Mouse (Mus musculus) hindlimb bud, embryonic 11.5 days (tissue): ENCODE data around the gene Ssrp1.

Experiments
- DNase-seq: peaks from one replicate; pipeline ENCODE4 v3.0.0-alpha.2; 2012; ENCODE audit warnings: low read depth, low spot score; ENCODE audit errors: extremely low spot score

The Ssrp1 gene

DNA sequence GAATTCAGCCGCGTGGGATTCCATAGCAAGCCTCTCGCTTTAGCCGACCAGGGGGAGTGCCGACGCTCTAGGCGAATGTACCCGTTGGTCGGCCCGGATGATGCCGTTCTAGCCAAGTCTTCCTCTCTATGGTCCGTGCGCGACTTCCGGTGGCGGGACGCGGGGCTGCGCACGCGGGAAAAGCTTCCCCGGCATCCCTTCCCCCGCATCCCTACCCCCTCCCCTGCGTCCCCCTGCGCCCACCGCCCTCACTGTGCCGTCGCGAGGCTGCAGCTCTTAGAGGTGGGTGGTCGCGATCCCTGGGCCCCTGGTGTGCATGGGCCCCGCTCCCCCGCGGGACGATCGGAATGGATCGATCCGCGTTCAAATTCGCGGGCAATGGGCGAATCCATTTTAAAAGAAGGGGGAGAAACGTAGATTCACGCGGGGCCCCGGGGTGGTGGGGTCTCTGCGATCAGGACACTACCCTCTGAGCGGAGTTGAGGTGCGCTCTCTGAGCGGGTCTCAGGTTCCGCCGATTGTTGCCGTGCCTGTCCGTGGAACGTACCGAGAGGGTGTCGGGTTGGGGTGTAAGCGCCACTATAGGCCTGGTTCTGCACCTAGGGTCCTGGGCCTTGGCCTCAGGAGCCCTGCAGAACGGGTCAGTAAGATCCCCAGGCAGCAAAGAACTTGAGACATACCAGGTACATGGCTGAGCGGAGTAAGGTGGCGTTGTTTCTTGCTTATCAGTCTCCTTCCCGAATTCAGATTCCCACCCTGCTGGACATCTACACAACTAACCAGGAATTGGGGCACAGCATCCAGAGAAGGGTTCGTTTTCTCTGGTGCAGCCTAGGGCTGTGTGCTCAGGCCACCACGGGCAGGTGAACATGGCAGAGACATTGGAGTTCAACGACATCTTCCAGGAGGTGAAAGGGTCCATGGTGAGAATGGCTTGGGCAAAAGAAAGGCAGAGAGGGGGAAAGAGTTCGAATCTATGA lies at the start of gene Ssrp1, which contains the start of gene P2rx3:
Ssrp1 (plus strand) TSS at position 188 of the 980 bp plus-strand sequence.
P2rx3 (minus strand) TSS at position 416 of the 980 bp plus-strand sequence.
- no peak for DNase-seq

DNA sequence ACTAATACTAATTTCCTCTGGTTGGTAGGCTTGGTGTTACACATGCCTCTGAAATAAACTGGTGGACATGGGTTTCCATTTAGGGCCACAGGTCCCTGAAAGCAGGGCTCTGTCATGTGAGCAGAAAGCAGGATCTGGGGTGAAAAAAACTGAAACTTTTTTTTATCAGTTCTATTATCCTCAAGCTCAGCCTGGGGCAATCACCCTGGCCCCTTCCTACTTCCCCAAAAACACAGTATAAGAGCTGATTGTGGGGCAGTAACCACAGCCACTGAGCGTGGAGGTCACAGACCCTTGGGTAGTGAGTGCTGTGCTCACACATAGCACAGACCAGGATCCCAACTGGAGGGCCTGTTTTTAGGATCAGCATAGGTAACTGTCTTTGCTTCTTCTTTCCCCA lies 49.1 kb upstream of the Ssrp1 start, which contains the start of gene Prg3:
Prg3 (plus strand) TSS at position 286 of the 400 bp plus-strand sequence.
- no peak for DNase-seq

DNA sequence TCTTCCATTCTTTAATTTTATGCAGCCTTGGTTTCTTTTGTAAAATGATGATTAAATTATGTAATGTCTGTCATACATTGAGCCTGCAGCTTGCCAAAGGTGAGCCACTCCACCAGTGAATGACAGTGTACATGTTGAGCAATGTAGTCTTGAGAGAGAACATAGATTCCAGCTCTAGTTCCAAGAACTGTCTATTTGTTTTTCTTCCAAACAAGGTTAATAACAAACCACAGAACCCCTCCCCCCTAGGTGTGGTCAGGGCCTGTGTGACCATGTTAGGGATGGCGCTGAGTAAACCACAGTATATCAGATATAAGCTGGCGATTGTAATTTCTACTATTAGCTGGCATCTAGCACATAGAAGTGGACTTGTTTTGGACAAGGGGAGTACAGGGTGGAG lies 40.7 kb upstream of the Ssrp1 start:
- DNase-seq = no peak

DNA sequence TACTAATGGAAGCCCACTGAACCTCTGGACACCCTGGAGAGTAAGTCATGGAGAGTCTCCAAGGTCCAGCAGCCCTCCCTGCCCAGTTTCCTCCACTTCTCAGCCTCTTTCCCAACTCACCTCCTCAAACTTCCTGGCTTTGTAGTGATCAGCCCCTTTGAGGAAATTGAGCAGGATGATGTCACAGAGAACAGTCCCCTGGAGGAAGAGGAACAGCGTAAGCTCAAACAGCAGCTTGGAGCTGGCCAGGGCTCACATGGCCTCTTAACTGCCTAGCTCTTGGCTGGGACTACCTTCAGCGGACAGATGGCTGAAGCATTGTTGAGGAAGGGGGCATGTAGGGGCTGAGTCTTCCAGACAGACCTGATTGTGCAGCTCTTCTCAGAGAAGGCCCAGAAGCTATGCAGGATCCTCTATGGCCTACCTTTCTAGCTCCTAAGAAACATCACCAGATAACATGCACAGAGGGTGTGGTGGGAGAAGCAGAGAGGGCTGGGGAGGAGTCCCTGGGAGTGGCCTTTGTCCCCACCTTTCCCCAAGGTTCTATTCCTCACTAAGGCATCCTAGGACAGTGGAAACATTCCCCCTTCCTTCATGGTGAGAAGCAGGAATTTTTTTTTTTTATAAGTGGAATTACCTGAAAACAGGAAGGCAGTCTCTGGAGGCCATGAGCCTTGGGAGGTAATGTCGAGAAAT lies 37.4 kb upstream of the Ssrp1 start:
- DNase-seq = no peak

DNA sequence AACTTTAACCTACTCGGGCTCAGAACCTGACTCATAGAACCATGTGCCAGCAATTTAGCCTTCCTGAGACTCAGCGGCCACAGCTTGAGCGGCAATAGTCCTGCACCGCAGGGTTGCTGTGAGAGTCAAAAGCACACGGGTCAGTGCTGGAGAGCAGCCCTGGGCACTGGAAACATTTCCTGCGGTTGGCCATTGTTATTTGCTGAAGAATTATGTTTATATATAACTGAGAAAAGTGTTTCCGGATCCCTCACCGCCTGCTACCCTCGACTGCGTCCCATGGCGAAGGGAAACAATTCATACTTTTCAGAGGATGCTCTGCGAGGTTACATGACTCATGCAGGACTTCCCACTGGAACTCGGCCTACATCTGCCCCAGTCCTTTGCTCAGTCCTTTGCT lies 35.5 kb upstream of the Ssrp1 start:
- DNase-seq = no peak

DNA sequence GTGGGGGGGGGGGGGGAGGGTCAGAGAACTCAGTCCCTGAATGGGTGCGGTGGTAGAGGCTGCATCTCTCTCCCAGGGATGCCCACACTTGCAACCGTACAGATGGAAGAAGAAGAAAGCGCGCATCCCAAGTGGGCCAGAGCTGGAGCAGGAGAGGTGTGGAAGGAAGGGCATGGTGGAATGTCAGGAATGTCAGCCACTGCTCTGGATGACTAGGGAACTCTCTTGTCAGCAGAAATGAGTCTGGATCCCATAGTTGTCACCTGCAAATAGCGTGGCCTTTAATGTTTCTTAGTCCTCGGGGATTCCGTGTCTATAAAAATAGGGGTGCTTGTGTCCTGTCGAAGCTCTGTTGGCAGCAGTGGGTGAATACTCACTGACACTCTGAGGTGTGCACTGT lies 34.5 kb upstream of the Ssrp1 start:
- no peak for DNase-seq

DNA sequence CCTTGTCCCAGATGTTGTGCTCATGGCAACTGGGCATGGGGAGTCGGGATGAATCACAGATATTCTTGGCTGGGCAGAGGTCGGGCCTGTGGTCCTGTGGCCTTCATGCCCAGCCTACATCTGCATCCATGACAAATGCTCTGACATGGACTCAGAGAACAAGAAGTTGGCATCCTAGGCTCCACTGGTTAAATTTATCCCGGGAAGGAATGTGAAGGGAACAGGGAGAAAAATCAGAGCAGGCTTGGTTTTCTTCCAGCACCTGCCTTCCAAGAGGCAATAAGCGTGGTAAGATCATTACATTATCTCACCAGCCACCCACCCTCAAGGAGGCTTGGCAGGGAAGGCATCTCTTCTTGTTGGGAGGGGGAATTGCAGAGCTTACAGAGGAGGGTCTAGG lies 32.7 kb upstream of the Ssrp1 start:
- no peak for DNase-seq

DNA sequence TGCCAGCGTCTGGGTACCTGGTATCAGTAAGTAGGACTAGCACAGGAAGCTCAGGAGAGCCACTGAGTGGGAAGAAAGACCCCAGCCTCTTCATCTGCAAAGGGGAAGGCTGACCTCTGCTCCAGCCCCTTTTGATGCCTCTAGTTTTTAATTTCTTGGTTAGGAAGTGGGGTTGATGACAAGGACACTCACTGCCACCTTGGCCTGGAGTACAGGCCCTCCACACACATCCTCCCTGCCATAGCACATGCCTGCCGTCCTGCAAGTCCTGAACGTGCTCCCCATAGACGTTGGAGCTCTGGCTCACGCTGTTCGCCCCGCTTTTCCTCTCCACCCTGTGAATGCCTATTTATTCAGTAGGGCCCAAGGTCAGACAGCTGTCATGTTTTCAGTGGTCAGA lies 30.4 kb upstream of the Ssrp1 start:
- DNase-seq = no peak

DNA sequence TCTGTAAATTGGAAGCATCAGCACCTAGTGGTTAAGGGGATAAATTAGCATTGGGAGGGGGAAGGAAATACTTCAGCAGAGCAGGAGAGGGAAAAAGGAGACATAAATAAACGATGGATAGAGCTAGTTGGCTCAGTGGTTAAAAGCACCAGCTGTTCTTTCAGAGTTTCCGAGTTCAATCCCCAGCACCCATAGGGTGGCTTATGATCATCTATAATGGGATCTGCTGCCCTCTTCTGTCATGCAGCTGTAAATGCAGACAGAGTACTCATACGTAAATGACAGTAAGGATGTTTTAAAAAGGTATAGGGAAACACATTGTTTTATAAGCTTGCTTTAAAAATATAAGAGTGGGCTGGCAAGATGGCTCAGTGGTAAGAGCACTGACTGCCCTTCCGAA lies 29.3 kb upstream of the Ssrp1 start:
- DNase-seq = no peak

DNA sequence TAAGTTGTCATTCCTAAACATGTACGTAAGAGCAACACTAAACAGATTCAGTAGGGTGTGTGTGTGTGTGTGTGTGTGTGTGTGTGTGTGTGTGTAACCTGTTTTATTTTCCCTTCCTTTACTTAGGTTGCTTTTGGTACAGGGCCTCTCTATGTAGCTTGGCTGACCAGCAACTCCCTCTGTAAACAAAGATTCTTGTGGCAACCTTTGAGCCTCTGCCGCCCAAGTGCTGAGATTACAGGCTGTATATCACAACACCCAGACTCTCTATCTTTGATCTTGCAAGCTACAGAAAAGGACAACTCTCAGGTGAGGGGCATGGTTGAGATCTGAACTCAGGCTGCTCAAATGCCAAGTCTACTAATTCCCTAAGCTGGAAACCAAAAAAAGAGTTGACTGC lies 27.8 kb upstream of the Ssrp1 start:
- DNase-seq = no peak

DNA sequence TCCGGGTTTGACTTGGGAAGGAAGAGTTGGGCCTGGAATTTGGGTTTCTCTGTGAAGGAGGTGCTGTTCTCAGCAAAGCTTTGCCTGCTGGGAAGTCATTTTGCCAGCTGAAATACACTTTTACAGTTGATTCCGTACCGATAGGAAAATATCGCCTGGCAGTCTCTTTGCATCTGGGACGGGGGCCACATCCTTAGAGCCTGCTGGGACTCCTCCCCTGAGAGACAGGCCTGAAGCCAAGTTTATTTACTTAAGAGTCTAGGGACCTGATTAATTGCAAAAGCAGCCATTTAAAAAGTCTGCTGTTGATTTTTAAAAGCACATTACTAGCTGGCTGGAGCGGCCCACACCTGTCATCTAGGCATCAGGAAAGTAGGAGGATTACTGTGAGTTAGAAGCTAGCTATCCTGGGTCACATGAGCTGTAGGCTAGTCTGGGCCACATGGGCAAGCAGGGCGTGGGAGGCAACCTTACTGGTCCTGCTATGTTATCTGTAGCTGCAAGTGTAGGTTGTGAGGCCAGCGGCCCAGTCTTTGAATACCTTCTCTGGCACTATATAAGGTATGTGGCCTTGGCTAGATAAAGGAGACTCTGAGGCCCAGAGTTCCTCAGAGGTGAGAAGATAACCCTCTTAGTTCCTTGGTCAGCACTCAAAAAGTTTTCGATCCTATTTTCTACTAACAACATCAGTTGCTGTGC lies 25.0 kb upstream of the Ssrp1 start:
- DNase-seq = no peak

DNA sequence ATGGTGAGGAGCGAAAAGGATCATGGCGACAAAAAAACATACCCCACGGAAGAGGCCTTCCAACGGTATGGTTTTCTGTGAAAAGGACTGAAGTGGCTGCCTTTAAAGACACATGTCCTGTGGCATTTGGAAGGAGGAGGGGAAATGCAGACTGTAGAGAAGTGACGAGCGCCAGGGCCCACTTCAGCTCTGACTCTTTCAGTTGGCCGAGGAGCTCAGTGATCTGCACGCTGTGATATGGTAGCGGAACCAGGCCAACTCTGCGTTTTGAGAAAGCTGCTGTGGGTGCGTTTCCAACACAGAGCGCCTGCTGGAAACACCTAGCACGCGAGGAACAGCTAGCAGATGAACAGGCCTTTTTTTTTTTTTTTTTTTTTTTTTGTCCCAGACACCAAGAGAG lies 24.4 kb upstream of the Ssrp1 start:
- DNase-seq = no peak

DNA sequence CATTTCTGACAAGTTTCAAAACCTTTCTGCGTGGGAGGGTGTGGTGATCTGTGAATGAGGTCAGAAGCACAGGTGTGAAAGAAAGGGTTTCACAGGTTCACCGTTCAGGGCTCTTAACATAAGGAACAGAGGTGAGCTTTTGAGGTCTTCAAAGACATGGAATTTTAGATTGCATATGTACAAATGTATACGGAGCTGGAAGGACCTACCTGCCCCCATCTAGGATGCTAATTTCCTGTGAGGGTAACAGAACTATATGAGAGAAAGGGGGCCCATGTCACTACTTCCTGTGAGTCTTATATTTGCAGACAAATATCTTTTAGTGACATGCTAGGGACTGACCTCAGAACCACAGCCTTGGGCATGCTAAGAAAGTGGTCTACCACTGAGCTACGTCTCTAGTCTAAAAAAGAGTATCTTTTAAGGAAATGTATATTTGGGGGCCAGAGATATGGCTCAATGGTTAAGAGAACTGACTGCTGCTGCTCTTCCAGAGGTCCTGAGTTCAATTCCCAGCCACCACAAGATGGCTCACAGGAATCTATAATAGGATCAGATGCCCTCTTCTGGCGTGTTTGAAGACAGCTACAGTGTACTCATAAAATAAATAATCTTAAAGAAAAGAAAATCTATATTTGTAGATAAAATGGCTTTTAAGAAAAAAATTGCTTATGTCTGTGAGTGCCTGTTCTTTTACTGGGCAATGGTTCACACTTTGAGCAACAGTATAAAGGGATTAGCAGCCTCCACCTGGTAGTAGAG lies 23.0 kb upstream of the Ssrp1 start:
- DNase-seq = no peak

DNA sequence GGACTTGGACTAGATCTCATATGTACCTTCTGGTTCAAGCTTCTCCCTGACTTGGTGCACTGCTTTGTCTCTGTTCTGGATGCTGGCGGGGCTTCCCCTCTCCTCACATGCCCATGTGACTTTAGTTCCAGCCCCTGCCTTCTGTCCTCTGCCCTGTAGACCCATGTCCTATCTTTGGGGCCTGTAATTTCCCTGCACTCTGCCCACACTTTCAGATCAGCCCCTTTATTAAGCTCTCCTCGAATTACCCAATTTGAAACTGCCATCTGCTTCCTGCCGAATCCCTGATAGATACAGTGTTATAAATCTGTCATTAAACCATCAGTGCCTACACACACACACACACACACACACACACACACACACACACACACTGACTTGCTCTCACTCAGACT lies 22.4 kb upstream of the Ssrp1 start:
- DNase-seq = no peak

DNA sequence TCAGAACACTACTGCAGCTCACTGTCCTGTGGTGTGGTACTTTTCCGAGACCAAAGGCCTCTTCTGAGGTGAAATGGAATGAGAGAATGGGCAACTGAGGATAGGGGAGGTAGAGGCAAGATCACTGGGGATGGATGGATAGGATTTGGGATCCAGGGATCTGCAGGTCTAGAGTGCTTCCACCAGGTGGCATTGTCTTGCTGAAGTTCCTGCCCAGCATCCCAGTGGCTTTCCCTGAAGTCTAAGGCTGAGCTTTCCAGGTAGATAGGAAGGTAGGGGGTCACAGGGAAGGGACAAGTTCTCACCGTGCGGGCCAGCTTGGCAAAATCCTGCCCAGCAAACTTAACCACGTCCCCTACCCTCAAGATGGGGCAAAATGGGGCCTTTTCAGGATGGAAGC lies 15.0 kb upstream of the Ssrp1 start:
- no peak for DNase-seq

DNA sequence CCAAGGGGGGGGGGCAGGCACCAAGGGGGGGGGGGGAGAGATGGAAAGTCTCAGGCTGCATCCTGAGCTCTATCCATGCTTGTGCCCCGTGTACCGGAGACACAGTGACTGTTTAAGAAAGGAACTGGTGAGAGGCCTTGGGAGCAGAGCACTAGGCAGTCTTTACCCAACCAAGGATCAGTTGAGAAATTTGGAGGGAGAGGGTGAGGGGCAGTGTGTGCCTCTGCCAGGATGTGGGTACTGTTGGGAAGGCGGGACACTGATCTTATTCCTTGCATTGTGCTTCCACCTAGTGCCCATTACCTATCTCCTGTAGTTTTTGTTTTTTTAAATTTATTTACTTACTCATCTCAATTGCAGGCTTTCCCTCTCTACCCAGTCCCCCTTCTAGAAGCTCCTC lies 10.9 kb upstream of the Ssrp1 start:
- no peak for DNase-seq

DNA sequence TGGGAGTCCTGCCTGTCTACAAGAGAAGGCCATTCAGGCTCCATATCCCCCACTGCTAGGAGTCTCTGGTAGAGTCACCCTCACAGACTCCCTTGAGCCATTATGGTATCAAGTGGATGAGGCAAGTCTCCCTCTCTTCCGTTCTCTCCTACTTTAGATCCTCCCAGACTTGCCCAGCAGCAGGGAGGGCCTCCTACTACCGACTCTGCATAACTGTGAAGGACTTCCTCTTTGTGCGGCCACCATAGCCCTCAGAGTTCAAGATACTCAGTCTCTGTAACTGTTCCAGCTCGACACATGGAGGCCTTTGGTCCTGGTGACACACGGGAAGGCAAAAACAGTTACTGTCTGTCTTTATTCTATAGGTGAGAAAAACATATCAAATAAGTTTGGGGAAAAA lies 9.8 kb upstream of the Ssrp1 start:
- DNase-seq = no peak

DNA sequence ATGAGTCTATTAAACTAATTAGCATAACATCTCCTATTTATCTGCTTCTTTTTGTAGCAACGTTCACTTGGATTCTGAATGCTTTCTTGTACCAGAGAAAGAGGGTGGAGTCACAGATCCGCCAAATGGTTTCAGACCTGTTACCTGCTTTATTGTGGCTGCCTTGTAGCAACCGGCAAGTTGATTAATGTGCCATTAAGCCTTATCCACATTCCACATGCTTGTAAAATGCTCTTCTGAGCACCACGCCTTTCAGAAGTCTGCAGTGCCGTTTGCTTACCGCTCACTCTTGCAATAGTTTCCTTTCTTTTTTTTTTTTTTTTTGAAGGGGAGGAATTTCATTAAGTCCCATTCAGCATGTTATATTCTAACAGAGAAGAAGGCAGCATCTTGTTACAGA lies 7.1 kb upstream of the Ssrp1 start:
- no peak for DNase-seq

DNA sequence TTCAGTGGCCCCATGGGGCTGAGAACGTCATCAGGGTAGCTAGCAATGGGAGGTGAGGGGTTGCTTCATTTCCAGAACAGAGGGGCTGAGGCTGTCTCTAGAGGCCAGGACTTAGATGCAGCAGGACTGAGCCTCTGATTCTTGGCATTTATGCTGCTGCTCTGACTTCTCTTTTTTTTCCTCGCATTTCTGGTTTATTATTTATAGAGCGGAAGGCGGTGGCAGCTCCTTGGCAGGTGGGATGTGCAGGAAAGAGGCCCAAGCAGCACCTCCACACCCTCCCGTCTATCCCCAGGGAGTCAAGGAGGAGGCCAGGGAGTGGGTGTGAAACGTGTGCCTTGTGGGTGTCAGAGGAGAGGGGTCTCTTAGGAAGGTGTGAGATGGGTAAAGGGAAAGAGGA lies 6.0 kb upstream of the Ssrp1 start:
- DNase-seq = no peak

DNA sequence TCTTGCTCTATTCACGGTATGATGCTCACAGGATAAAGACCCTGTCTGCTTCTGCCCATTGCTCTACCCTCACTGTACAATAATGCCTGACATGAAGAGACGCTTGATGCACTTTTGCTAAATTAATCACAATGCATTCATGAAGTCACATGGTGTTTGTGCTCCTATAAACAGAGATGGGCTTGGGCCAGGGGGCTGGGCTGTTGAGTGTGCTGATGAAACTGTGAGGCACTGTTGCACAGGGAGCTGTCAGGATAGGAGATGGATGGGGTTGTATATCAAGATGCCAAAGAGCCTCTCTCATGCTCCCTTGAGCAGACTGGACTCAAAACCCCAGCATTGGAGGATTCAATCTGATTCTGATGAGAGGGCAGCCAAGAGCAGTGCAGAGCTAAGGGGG lies 3.9 kb upstream of the Ssrp1 start:
- DNase-seq = no peak

DNA sequence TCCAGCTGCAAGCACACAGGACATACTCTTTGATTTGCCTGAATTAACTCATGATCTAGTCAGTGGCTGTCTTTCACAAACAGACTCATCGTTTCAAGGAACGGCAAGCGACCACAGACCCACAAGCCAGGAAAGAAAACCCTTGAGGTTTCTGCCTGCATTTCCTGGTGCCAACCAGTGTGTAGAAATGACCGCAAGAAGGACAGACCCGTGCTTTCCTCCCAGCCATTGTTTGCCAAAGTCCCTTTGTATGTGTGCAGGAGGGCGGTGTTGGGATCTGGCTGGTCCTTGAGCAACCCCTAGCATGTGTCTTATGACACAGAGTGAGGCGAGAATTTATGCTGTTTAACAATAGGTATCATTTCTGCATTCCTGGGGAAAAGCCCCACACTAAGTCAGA lies 2.9 kb upstream of the Ssrp1 start:
- no peak for DNase-seq
